Mouse (Mus musculus) adrenal gland (tissue): ENCODE data around the gene Crip2.

Source experiments
- intact Hi-C: fragments of 180-260 bp; cut with DNase I; formaldehyde crosslinking; loops from one replicate; pipeline ENCODE4 v1.15.1; 2025

The Crip2 gene

GRCm38 (mm10) chr12:113163561-113164006, 23.5 kb downstream of the Crip2 start:
- intact Hi-C loops, result no loop called here

- intact Hi-C loops, result no loop called here
Observed at GRCm38 (mm10) chr12:113168031-113168536, 28.0 kb downstream of the Crip2 start.

- intact Hi-C loops, result no loop called here
Observed at GRCm38 (mm10) chr12:113176960-113177725, 37.1 kb downstream of the Crip2 start.

GRCm38 (mm10) chr12:113181020-113181419, 41.0 kb downstream of the Crip2 start:
- intact Hi-C loops, result no loop called here

- intact Hi-C loops, result loop anchor here (5.0 kb wide), 1 partner anchor 38 kb away; the partner anchor contains the start of gene Crip1
Observed at GRCm38 (mm10) chr12:113184945-113185344, 44.9 kb downstream of the Crip2 start.

- intact Hi-C loops, result loop anchor here (5.0 kb wide), 1 partner anchor 38 kb away; the partner anchor contains the start of gene Crip1
Observed at GRCm38 (mm10) chr12:113185442-113186291, 45.6 kb downstream of the Crip2 start, which contains the start of gene Tmem121. Tmem121 (plus strand) TSS chr12:113185930.

GRCm38 (mm10) chr12:113186326-113187010, 46.4 kb downstream of the Crip2 start:
- intact Hi-C loops, result loop anchor here (5.0 kb wide), 1 partner anchor 39 kb away; the partner anchor contains the start of gene Crip1

GRCm38 (mm10) chr12:113187011-113187375, 47.0 kb downstream of the Crip2 start:
- intact Hi-C loops, result loop anchor here (5.0 kb wide), 1 partner anchor 40 kb away; the partner anchor contains the start of gene Crip1

GRCm38 (mm10) chr12:113187584-113188295, 47.7 kb downstream of the Crip2 start:
- intact Hi-C loops, result loop anchor here (5.0 kb wide), 1 partner anchor 40 kb away; the partner anchor contains the start of gene Crip1

GRCm38 (mm10) chr12:113188349-113189055, 48.5 kb downstream of the Crip2 start:
- intact Hi-C loops, result loop anchor here (5.0 kb wide), 1 partner anchor 41 kb away; the partner anchor contains the start of gene Crip1

- intact Hi-C loops, result no loop called here
Observed at GRCm38 (mm10) chr12:113193423-113193822, 53.4 kb downstream of the Crip2 start.
